Mouse (Mus musculus) T-cell, adult 2 months (primary cell): ENCODE measurements around the gene Strap.
A peak's percentile ranks its signal among the peaks of the same experiment; 100 is the strongest.
"Not testable (repeated sequence)": the region's sequence is repeated elsewhere in the genome, so short reads cannot be mapped to it uniquely, and the experiment has no call there.

Source experiments
- DNase-seq: peaks from one replicate; pipeline ENCODE4 v3.0.0; 2022; ENCODE audit warnings: low spot score

The Strap gene

GRCm38 (mm10) chr6:137734846-137735609 lies at the start of gene Strap:
Gene Strap, plus strand, starts transcription at chr6:137735078.
- peak; percentile 95 for DNase-seq

GRCm38 (mm10) chr6:137687667-137688066 lies 47.2 kb upstream of the Strap start:
- no peak for DNase-seq

DNA sequence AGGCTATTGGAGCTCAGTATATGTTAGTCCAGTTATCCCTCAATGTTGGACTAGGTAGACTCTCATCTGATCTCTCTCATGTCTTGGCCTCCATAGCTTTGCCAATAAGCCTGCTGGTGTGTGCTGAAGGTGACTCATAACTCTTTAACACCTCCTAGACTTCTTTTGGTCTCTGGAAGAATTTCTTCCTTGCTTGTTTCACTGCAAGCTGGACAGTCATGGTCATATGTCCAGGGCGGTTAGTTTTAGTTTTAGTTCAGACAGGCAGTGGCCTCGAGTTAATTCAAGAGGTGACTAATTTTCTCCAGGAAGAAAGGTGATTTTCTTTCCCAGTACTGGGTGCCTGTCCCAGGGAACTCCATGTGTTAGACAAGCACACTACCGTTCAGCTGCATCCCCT lies 46.8 kb upstream of the Strap start:
- no peak for DNase-seq

- no peak for DNase-seq
These were observed 46.3 kb upstream of the Strap start for GRCm38 (mm10) chr6:137688506-137689105.

GRCm38 (mm10) chr6:137690550-137691119 lies 44.2 kb upstream of the Strap start:
- no peak for DNase-seq

DNA sequence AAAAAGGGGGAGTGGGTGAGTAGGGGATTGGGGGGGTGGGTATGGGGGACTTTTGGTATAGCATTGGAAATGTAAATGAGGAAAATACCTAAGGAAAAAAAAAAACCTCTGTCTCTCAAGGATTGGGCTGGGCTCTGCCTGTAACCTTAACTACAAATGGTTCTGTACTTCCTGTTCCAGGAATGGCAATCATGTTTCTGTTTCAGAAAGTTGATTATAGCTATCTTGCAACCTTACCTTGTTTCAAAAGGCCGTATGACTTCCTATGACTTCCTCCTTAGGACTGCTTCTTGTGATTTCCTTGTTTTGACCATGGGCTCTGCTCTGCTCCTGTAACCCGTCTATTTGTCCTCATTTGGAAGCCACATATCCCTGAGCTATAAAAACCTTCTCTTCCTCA lies 40.6 kb upstream of the Strap start:
- DNase-seq: no peak

DNA sequence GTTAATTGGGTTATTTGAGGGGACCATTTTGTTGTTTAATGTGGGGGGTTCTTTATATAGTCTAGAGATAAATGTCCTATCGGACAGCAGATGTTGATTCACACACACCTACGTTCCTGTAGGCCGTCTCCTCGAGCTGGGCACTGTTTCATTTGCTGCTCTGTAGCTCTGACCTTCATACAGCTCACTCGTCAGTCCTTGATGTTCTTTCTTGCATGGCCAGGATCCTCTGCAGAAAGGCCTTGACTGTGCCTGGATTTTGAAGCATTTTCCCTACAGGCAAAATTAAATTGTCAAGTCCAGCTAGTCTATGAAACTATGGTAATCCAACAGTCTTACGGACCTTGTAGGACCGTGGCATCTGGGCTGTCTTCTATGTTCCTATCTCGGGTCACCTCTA lies 39.8 kb upstream of the Strap start:
- no peak for DNase-seq

- DNase-seq: no peak
These were observed 38.3 kb upstream of the Strap start for GRCm38 (mm10) chr6:137696445-137697204.

- DNase-seq: no peak
These were observed 35.4 kb upstream of the Strap start for GRCm38 (mm10) chr6:137699434-137699833.

DNA sequence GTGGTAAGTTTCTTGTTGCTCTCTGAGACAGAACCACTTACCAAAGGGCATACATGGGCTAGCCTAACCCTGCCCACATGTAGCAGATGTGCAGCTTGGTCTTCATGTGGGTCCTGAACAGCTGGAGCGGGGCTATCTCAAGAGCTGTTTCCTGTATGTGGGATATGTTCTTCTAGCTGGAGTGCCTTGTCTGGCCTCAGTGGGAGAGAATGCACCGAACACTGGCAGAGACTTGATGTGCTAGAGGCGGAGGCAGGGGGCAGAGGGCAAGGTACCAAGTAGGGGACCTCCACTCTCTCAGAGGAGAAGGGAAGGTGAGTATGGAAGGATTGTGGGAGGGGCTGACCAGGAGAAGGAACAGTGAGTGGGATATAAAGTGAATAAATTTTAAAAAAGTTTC lies 32.7 kb upstream of the Strap start:
- DNase-seq: no peak

GRCm38 (mm10) chr6:137702918-137703317 lies 32.0 kb upstream of the Strap start:
- no peak for DNase-seq

DNA sequence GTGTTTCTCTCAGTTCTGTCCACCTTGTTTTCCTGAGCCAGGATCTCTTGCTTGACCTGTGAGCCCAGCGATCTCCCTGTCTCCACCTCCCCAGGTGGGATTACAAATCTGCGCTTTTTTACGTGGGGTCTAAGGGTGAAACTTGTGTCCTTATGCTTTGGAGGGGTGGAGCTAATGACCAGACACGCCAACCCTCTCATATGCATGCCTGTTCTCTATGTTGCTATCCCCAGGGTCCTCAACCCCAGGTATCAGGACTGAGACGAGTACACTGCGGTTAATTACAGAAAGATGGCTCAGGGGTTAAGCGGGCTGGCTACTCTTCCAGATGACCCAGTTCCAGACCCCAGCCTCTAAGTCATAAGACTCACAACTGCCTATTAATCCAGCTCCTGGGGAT lies 31.4 kb upstream of the Strap start:
- no peak for DNase-seq

- DNase-seq: no peak
These were observed 30.5 kb upstream of the Strap start for GRCm38 (mm10) chr6:137704300-137704939.

DNA sequence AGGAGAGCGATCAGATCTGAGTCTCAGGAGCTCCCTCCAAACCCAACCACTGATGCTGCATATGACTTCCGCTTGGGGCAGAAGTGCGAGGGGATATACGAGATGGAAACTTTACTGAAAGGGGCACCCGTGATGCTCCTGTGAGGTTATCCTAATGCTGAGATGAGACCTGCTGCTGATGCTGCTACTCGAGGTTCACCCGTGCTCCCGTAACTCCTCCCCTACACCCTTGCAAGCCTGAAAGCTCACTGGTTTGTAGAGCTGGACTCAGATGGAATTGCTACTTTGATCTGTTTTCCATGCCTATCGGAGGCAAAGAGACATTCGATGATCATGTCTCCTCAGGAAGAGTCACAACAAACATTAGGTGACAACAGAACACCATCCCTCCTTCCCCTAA lies 28.7 kb upstream of the Strap start:
- DNase-seq: no peak

DNA sequence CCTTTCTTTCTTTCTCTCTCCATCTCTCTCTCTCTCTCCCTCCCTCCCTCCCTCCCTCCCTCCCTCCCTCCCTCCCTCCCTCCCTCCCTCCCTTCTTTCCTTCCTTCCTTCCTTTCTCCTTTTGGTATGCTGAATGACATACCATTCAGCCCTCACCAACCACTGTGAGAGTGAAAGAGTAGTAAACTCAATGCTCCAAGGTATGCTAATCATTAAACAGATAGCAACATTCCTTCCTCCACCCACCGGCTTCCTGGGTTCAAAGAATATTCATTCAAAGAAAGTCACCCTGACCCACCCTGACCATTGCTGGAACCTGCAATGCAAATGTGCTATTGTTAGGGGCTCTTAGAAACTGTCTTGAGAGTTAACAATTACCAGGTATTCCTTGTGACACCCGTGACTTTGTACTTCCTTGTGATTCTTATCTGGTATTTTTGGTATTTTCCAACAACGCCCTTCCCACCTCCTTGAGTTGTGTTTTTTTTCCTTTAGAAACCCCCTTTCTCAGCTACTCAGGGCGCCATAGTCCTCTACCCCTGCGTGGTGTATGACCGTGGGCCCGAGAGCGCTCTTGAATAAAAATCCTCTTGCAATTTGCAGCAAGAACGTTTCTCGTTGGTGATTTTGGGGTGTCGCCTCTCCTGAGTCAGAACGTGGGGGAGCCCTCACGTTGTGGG lies 26.0 kb upstream of the Strap start:
- DNase-seq: not testable (repeated sequence)

DNA sequence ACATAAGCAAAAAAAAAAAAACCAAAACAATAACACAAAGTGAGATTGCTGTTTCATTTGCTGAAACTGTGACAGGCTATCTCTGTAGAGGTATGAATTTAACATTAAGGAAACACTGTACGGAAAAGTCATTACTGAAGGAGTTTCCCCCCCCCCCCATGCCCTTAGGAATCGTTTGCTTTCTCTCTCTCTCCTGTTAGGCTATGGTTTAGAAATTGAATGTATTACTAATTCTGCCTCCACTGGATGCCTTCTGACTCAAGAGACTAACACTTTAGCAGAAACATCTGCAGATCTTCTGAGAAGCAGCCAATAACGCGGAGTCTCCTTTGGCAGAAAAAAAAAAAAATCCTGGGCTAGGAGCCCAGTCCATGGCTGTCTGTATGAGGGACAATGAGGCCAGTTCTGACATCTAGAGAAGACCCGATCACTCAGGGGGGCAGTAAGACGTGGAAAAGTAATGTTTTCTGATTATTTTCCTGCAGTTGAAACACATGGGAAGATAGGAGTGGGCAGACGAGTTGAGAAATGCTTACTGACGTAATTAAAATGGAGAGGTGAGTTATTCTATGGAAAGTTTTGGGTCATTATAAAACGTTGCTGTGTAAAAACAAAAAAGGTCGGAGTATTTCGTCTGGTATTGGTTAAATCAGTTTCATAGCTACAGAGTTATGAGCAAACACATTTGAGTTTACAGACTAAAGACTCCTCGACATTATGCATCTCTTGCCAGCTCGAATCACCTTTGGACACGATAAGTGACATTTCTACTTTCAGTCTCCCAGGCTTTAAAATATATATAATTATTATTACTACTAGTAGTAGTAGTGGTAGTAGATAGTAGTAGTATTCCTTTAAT lies 24.5 kb upstream of the Strap start:
- DNase-seq: no peak

DNA sequence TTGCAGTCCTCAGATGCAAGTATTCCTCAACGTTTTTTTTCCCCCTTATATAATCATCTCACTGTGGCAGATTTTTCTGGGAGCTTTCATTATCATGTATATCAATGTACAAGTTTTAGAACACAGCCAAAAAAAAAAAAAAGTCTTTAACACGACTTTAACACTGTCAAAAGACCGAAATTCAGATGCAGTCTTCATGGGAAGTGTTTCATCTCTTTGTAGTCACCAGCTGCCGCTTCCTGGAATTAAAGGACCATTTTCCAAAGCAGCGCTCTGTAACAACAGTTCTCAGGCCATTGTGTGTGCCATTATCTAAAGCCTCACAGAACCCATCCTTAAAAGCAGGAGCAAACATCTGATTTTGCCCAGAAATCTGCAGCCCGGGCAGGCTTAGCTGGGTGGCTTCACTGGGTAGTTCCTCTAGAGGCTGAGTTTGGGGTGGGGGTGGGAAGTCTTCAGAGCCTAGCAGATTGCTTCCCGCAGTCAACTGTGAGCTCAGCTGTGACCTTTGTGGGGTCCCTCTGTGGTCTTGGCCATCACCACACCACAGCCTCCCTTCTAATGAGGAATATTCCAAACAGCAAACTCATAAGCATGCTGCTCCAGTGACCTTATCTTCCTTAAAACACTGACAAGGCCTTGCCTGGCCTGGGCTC lies 22.1 kb upstream of the Strap start:
- DNase-seq: no peak

DNA sequence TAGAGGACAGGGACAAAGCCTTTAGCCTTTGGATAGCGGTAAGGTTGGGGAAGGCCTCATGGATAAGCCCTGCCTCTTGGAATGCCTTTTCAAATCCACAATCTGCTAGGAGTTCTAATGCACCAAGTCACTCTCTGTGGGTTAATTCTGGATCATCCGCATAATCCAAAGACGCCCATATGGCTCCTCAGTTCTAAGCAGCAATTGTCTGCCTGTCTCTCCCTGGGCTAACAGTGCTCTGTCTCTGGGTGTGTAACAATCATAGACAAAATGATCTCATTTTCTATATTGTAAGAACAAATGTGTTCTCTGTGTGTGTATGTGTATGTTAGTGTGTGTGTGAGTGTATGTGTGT lies 21.6 kb upstream of the Strap start:
- DNase-seq: no peak

GRCm38 (mm10) chr6:137716802-137717201 lies 18.1 kb upstream of the Strap start:
- no peak for DNase-seq

DNA sequence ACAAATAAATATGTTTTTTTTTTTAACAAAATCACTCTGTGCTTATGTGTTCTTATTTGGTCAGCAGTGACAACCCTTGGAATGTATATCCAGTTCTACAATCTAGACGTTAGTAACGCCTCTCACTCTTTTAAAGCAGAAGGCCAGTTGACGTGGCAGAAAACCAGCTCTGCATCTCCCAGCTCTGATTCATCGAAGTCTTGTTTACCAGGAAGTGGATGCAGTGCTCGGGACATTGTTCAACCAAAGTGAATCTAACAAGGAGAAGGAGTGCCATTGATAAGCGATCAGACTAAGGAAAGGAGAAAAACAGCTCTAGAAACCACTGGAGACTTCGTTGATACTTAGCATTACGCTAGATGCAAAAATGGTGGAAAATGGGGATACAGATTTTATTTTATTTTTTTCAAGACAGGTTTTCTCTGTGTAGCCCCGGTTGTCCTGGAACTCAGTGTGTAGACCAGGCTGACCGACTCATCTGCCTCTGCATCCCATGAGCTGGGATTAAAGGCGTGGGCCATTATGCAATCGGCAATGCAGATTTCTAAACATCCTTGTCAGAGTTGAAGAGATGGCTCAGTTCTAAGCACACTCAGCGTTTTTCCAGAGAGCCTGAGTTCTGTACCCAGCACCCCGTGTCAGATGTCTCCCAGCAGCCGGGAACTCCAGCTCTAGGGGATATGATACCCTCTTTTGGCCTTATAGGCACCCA lies 12.5 kb upstream of the Strap start:
- DNase-seq: no peak
